Mouse (Mus musculus) c-Kit-negative CD71-positive TER-119-positive erythroid progenitor cells, embryonic 14.5 days (primary cell): ENCODE measurements around the gene Tbc1d16.

ENCODE experiments used
- DNase-seq: peaks from one replicate; pipeline ENCODE4 v3.0.0-alpha.2; 2013; ENCODE audit warnings: low read depth, low spot score

Gene Tbc1d16

DNA sequence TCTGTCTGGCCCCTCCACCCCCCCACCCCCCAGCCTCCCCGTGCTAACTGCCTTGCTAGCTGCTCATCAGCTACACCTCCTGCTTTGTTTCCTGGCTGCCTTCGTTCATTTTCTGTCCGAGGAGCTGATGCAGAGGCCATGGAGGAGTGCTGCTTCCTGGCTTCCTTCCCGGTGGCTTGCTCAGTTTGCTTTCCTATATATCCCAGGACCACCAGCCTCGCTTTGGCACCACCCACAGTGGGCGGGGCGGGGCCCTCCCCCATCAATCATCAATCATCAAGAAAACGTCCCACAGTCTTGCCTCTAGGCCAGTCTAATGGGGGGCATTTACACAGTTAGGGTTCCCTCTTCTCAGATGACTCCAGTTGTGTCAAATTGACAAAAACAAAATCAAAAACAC lies 8.1 kb upstream of the Tbc1d16 start:
- DNase-seq: no peak

DNA sequence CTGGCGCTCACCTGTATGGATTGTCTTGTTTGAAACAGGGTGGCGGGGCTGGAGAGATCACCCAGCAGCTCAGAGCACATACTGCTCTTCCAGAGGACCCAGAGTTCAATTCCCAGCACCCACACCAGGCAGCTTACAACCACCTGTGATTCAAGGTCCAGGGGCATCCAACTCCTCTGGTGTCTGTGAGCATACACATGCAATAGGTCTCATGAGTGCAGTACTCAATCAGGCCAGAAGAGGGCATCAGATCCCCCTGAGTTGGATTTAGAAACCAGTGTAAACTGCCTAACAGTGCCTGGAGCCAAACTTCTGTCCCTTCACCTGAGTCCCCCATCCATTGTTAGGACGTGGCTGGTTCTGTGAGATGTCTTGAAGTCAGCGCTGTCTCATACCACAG lies 7.3 kb upstream of the Tbc1d16 start:
- peak; percentile 27 for DNase-seq

- no peak for DNase-seq
Measured at GRCm38 (mm10) chr11:119234770-119235169, 6.5 kb upstream of the Tbc1d16 start.

DNA sequence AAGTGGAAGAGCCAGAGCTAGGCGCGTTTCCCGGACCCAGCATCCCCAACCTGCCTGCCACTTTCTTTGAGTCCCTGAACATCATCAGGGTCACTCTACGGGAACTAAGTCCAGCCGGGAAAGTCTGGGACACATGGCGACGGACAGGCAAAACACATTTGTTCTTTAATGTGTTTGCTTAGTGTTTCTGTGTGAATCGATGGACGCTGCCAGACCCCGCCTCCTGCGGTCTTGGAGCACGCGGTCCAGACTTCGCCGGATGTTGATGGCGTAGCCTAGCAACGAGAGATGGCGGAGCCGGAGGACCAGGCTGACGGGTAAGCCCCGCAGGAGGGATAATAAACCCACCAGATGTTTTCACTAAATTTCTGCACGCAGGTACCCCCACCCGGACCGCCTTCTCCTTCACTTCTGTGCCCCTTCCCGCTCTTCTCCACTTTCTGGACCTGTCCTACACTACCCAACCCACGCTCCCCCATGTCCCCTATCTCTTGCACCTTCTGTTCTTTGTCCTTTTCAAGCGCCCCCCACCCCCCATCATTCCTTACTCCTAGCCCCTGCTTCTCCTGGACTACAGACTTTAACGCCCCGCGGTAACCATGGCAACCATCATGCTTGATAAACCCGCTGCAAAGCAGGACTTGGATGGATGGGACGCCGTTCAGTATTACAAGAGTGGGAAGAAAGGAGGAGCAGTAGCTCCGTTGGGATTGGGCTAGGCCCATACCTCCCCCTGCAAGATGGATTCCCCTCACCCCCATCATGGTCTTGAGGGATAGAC lies 737 bp upstream of the Tbc1d16 start:
- no peak for DNase-seq

DNA sequence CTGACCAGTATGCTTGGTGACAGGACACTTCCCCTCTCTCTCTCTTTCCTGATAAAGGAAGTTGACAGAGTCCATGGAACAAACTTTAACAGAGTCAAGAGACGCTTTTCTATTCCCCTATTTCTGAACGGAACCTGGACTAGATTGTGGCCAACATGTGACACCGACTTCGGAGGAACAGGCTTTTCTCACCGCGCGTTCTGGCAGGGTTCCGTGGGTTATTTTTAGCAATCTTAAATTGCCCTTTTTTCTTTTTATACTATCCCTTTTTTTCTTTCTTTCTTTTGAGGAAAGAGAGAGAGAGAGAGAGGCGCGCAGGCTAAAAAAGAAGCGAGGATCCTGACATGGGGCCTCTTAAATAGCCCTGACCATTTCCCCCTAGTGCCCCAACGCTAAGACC lies 708 bp downstream of the Tbc1d16 start:
- no peak for DNase-seq

DNA sequence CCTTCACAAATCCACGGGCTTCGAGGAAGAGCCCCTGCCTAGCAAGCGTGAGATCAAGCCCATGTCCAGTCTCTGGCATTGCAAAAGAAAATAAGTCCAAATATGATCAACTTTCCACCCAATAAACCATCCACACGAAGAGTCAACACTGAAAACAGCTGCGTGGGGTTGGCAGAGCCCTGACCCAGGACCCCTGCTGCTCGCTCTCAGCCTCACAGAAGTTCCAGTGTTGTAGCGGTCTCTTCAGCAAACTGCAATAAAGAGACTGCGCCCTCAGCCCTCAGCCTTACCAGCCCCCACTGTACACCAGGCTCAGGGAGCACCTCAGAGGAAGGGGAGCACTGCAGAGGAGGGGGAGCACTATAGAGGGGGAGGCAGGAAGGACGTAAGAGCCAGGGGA lies 2.7 kb downstream of the Tbc1d16 start:
- no peak for DNase-seq

- no peak for DNase-seq
Measured at GRCm38 (mm10) chr11:119224926-119225325, 3.4 kb downstream of the Tbc1d16 start.

DNA sequence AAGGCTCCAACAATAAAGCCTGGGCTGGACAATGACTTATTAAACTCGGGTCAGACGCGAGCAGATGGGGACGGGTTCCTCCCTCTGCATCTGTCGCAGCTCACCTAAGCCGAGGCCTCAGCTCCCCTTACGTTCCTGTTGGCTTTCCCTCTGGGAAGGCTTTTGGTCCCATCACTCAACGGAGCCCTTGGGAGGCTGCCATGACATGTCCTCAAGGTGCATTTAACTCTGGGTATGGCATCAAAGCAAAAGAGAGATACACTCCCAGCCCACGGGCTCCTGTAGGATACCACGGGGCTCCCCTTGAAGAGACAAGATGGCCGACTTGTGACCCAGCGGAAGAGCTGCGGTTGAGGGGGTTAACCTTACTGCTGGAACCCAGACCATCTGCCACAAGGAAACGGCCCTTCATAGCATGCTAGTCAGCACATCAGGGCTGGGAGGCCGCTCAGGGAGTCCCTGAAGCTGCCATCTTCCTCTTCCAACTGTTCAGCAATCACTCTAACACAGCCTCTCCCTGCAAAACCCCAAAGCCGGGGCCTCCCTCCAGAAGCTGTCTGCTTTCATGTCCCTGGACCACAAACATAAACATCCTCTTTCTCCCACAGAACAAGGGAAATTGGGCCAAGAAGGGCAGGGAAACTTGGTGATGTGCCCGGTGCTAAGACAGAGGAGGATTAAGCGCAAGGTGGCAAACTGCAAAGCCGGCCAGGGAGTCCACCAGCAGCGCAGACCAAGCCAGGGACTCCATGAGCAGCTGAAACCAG lies 5.0 kb downstream of the Tbc1d16 start:
- DNase-seq: no peak

GRCm38 (mm10) chr11:119221812-119222510 lies 6.3 kb downstream of the Tbc1d16 start:
- no peak for DNase-seq

GRCm38 (mm10) chr11:119219816-119220465 lies 8.4 kb downstream of the Tbc1d16 start:
- DNase-seq: no peak

DNA sequence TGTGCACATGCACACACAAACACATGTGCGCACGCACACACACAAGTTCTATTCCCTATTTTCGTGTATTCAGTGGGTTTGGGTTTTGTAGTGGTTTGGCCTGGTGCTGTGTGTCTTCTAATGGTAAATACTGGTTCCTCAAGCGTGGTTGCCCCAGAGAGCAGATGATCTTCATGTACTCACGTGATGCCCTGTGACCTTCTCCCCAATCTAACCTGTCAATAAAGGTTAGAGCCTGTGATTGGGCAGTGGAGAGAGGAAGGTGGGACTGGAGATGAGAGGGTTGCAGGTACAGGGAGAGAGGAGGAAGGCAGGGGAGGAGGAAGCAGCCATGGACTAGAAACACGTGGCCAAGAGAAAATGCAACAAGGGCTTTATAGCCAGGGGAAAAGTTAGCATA lies 10.4 kb downstream of the Tbc1d16 start:
- DNase-seq: no peak

DNA sequence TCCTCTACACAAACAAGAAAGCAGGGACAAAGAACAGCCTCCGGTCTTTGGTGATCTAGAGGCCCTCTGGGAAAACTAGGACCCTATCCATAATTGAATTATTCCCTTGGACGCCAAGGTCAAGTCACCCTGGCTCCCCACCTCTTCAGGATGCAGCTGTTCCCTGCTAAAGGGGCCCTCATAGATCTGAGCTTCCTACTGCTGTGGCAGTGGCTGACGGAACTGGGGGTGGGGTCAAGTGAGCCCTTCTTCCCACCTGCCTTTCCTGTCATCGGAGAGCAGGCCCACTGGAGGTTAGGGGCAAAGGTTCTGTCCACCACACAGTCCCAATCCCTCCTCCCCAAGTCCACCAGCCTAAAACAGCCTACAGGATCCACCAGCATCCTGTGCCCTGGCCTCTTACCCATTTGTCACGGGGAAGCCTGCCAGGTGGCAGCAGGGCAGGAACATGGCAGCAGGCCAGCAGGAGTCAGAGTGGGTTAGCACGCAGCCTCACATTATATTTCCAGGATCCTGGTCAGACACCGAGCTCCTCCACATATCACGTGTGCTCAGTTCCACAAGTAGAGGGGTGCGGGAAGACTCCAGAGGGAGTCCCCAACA lies 12.3 kb downstream of the Tbc1d16 start:
- DNase-seq: no peak

- DNase-seq: no peak
Measured at GRCm38 (mm10) chr11:119215038-119215904, 13.0 kb downstream of the Tbc1d16 start.

DNA sequence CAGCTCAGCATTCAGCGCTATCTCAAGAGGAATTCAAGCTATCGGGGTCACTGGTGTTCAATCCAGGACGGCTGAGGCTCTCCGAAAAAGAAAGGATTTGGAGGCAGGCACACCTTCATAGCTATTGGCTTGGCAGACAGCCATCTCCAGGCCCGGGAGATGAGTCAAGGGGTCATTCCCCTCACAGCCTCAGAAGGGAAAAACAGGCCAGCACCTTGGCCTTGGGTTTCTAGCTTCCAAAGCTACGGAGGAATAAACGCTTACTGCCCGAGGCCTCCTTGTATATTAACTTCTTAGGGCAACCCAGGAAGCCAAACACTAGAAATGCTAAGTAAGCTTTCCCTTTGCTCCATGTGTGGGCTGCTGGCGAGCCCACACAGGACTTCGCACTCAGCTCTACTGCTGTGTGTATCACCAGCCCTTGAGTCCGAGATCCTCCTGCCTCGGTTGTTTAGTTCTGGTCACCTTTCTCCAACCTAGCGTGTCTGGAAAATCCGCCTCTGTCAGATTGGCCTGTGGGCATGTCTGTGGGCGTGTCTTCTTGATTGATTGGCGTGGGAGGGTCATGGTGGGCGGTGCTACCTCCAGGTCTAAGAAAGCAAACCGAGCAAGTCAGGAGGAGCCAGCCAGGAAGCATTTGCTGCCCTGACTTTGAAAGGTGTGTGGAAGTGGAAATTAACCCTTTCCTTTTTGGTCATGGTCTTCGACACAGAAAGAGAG lies 15.0 kb downstream of the Tbc1d16 start:
- no peak for DNase-seq

DNA sequence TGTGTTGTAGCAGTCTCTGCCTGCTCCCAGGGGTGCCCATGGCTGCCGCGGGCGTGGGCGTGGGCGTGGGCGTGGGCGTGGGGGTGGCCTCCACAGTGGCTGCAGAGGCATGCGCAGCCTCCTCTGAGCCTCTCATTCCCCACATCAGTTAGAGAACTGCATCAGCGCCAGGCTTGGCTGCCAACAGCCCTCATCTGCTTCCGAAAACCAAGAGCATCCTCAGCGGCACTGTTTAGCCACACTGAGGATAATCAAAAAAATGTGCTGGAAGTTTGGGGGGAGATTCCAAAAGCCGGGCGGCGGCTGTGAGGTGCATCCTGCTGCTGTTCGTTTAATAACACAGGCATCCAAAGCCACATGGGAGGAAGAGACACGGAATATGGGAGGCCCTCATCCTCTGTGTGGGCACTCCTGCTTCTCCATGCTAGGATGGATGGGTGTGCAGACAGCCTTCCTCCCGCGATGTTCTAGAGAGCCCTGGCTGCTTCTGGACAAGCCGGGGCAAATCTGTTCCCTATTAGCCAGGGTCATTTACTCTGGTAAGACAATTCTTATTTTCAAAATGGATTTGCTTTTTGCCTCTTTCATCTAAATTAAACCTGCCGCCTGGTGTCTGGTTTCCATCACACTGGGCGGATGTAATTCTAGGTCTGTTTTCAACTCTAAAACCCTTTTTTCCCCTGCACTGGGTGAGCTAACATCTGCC lies 16.5 kb downstream of the Tbc1d16 start:
- no peak for DNase-seq

GRCm38 (mm10) chr11:119210321-119211100 lies 17.8 kb downstream of the Tbc1d16 start:
- DNase-seq: no peak

GRCm38 (mm10) chr11:119209371-119210025 lies 18.8 kb downstream of the Tbc1d16 start:
- DNase-seq: no peak

DNA sequence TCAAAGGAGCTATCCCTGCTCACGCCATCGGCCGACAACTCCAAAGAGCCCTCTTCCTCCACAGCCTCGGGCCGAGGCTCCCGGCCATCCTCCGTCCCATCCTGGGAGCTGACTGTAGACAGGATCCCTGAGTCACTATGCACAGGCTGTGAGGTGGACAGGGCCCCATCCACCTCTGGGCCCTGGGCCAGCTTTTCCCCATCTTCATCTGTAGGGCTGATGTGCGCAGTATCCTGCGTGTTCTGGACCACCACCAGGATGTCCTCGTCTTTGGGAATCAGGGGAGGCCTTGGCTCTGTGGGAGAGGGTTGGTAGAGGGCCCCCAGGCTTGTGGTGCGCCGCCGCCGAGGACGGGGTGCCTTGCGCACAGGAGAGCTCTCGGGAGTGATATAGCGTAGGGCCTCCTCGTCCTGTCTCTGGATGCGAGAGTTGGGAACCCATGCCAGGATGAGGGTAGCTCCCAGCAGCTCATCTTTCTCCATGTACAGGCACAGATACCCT lies 19.4 kb downstream of the Tbc1d16 start:
- DNase-seq: no peak
